Mouse (Mus musculus): ENCODE results near the gene Htr1f. TPM values are rescaled to one million over a fixed set of nuclear protein-coding genes. Genes with fewer than 3 reads are reported as not detected.
"Not testable (repeated sequence)": the region's sequence is repeated elsewhere in the genome, so short reads cannot be mapped to it uniquely, and the experiment has no call there.

The Htr1f gene
- polyA plus RNA-seq, 1 experiment: not detected

GRCm38 (mm10) chr16:65093552-65093951, 12.1 kb downstream of the Htr1f start:
- no peak overlapping the region for H3ac ChIP-seq (ENCODE audit: control insufficient read depth, insufficient read length, low read depth)
- H3K79me3 ChIP-seq (ENCODE audit: low read depth): no peaks in the 10 kb centered on the region
- H3K79me2 ChIP-seq (ENCODE audit: control insufficient read depth, insufficient read depth): no peaks in the 10 kb centered on the region
- H3K36me3 ChIP-seq (ENCODE audit: control insufficient read depth, insufficient read depth): no peaks in the 10 kb centered on the region
- no peak overlapping the region for H3K4me3 ChIP-seq (ENCODE audit: insufficient read depth, poor library complexity, severe bottlenecking)
- TF ChIP-seq MAX (IDR thresholded peaks at IDR 0.05): no peak
- TF ChIP-seq MYOD1 (IDR thresholded peaks at IDR 0.05; ENCODE audit: control insufficient read depth, insufficient read length, low read depth): no peak
- TF ChIP-seq USF1 (IDR thresholded peaks at IDR 0.05; ENCODE audit: low read depth): no peak
- no peaks in the 10 kb centered on the region for H3K27me3 ChIP-seq (ENCODE audit: control insufficient read depth, insufficient read depth, insufficient read length)

- no peaks in the 10 kb centered on the region for H3K79me3 ChIP-seq (ENCODE audit: low read depth)
- no peaks in the 10 kb centered on the region for H3K36me3 ChIP-seq (ENCODE audit: control insufficient read depth, insufficient read depth)
- H3K79me2 ChIP-seq (ENCODE audit: control insufficient read depth, insufficient read depth): no peaks in the 10 kb centered on the region
- no peak overlapping the region for H3ac ChIP-seq (ENCODE audit: control insufficient read depth, insufficient read length, low read depth)
- TF ChIP-seq FOSL1 (IDR thresholded peaks at IDR 0.05; ENCODE audit: insufficient read depth, low read length, poor library complexity, severe bottlenecking) (no peak), MYOG (IDR thresholded peaks at IDR 0.05; ENCODE audit: control insufficient read depth, extremely low read depth, insufficient read length) (no peak), CTCF (IDR thresholded peaks at IDR 0.05; ENCODE audit: control insufficient read depth, insufficient read depth, insufficient read length) (no peak), MAX (IDR thresholded peaks at IDR 0.05) (no peak), USF1 (IDR thresholded peaks at IDR 0.05; ENCODE audit: low read depth) (no peak), MYOD1 (IDR thresholded peaks at IDR 0.05; ENCODE audit: control insufficient read depth, insufficient read length, low read depth) (no peak)
- no peaks in the 10 kb centered on the region for H3K27me3 ChIP-seq (ENCODE audit: control insufficient read depth, insufficient read depth, insufficient read length)
- no peak overlapping the region for H3K4me3 ChIP-seq (ENCODE audit: insufficient read depth, poor library complexity, severe bottlenecking)
Measured at GRCm38 (mm10) chr16:65083475-65083874, 22.2 kb downstream of the Htr1f start.

GRCm38 (mm10) chr16:65069867-65070266, 35.8 kb downstream of the Htr1f start:
- TF ChIP-seq MYOD1 (IDR thresholded peaks at IDR 0.05; ENCODE audit: control insufficient read depth, insufficient read length, low read depth): no peak
- no peak for TF ChIP-seq CEBPB (IDR thresholded peaks at IDR 0.05; ENCODE audit: low read depth)
- no peak for TF ChIP-seq MAX (IDR thresholded peaks at IDR 0.05)
- TF ChIP-seq USF1 (IDR thresholded peaks at IDR 0.05; ENCODE audit: low read depth): no peak
- no peak for TF ChIP-seq FOSL1 (IDR thresholded peaks at IDR 0.05; ENCODE audit: insufficient read depth, low read length, poor library complexity, severe bottlenecking)
- TF ChIP-seq CTCF (IDR thresholded peaks at IDR 0.05; ENCODE audit: control insufficient read depth, insufficient read depth, insufficient read length): no peak
- no peak for TF ChIP-seq MYOG (IDR thresholded peaks at IDR 0.05; ENCODE audit: control insufficient read depth, extremely low read depth, insufficient read length)
- H3K4me3 ChIP-seq (ENCODE audit: insufficient read depth, poor library complexity, severe bottlenecking): no peak overlapping the region
- no peaks in the 10 kb centered on the region for H3K36me3 ChIP-seq (ENCODE audit: control insufficient read depth, insufficient read depth)
- no peaks in the 10 kb centered on the region for H3K79me3 ChIP-seq (ENCODE audit: low read depth)
- no peak overlapping the region for H3ac ChIP-seq (ENCODE audit: control insufficient read depth, insufficient read length, low read depth)
- H3K27me3 ChIP-seq (ENCODE audit: control insufficient read depth, insufficient read depth, insufficient read length): no peaks in the 10 kb centered on the region
- H3K79me2 ChIP-seq (ENCODE audit: control insufficient read depth, insufficient read depth): no peaks in the 10 kb centered on the region

- no peak overlapping the region for H3ac ChIP-seq (ENCODE audit: control insufficient read depth, insufficient read length, low read depth)
- H3K79me3 ChIP-seq (ENCODE audit: low read depth): no peaks in the 10 kb centered on the region
- H3K4me3 ChIP-seq (ENCODE audit: insufficient read depth, poor library complexity, severe bottlenecking): no peak overlapping the region
- H3K27me3 ChIP-seq (ENCODE audit: control insufficient read depth, insufficient read depth, insufficient read length): no peaks in the 10 kb centered on the region
- H3K79me2 ChIP-seq (ENCODE audit: control insufficient read depth, insufficient read depth): no peaks in the 10 kb centered on the region
- TF ChIP-seq MYOG (IDR thresholded peaks at IDR 0.05; ENCODE audit: control insufficient read depth, extremely low read depth, insufficient read length): no peak
- no peak for TF ChIP-seq CTCF (IDR thresholded peaks at IDR 0.05; ENCODE audit: control insufficient read depth, insufficient read depth, insufficient read length)
- TF ChIP-seq MAX (IDR thresholded peaks at IDR 0.05): no peak
- TF ChIP-seq USF1 (IDR thresholded peaks at IDR 0.05; ENCODE audit: low read depth): no peak
- TF ChIP-seq FOSL1 (IDR thresholded peaks at IDR 0.05; ENCODE audit: insufficient read depth, low read length, poor library complexity, severe bottlenecking): no peak
- no peak for TF ChIP-seq MYOD1 (IDR thresholded peaks at IDR 0.05; ENCODE audit: control insufficient read depth, insufficient read length, low read depth)
- no peak for TF ChIP-seq CEBPB (IDR thresholded peaks at IDR 0.05; ENCODE audit: low read depth)
- H3K36me3 ChIP-seq (ENCODE audit: control insufficient read depth, insufficient read depth): no peaks in the 10 kb centered on the region
Measured at GRCm38 (mm10) chr16:65066264-65066663, 39.4 kb downstream of the Htr1f start.

GRCm38 (mm10) chr16:65037660-65038425, 67.8 kb downstream of the Htr1f start:
- H3K4me3 ChIP-seq (ENCODE audit: insufficient read depth, poor library complexity, severe bottlenecking); H3ac ChIP-seq (ENCODE audit: control insufficient read depth, insufficient read length, low read depth); H3K27me3 ChIP-seq (ENCODE audit: control insufficient read depth, insufficient read depth, insufficient read length); H3K79me3 ChIP-seq (ENCODE audit: low read depth); H3K79me2 ChIP-seq (ENCODE audit: control insufficient read depth, insufficient read depth); H3K36me3 ChIP-seq (ENCODE audit: control insufficient read depth, insufficient read depth): not testable (repeated sequence)

GRCm38 (mm10) chr16:65029675-65030074, 76.0 kb downstream of the Htr1f start:
- H3K79me2 ChIP-seq (ENCODE audit: control insufficient read depth, insufficient read depth): no peaks in the 10 kb centered on the region
- TF ChIP-seq MYOG (IDR thresholded peaks at IDR 0.05; ENCODE audit: control insufficient read depth, extremely low read depth, insufficient read length) (no peak), USF1 (IDR thresholded peaks at IDR 0.05; ENCODE audit: low read depth) (no peak), FOSL1 (IDR thresholded peaks at IDR 0.05; ENCODE audit: insufficient read depth, low read length, poor library complexity, severe bottlenecking) (no peak), MAX (IDR thresholded peaks at IDR 0.05) (no peak), CTCF (IDR thresholded peaks at IDR 0.05; ENCODE audit: control insufficient read depth, insufficient read depth, insufficient read length) (no peak), MYOD1 (IDR thresholded peaks at IDR 0.05; ENCODE audit: control insufficient read depth, insufficient read length, low read depth) (no peak), CEBPB (IDR thresholded peaks at IDR 0.05; ENCODE audit: low read depth) (no peak)
- H3K79me3 ChIP-seq (ENCODE audit: low read depth): no peaks in the 10 kb centered on the region
- no peak overlapping the region for H3K4me3 ChIP-seq (ENCODE audit: insufficient read depth, poor library complexity, severe bottlenecking)
- H3K36me3 ChIP-seq (ENCODE audit: control insufficient read depth, insufficient read depth): no peaks in the 10 kb centered on the region
- H3K27me3 ChIP-seq (ENCODE audit: control insufficient read depth, insufficient read depth, insufficient read length): no peaks in the 10 kb centered on the region
- no peak overlapping the region for H3ac ChIP-seq (ENCODE audit: control insufficient read depth, insufficient read length, low read depth)

Data from C2C12 (cell line).